Mouse (Mus musculus) CD8-positive naive resting alpha-beta T cell, adult 57 days (primary cell): ENCODE results near the gene Slc27a4. TPM values are rescaled to one million over a fixed set of nuclear protein-coding genes. Genes with fewer than 3 reads are reported as not detected.

ENCODE experiments used
- total RNA-seq: library from RNA; stranded (reverse); gene quantifications from one replicate; pipeline ENCODE4 v1.2.4, GENCODE M21; 2023

Gene Slc27a4
- total RNA-seq: 12.1 TPM

GRCm38 (mm10) chr2:29802075-29802826, at the start of gene Slc27a4:
Gene Slc27a4 (plus strand): TSS chr2:29802634.

GRCm38 (mm10) chr2:29787104-29787917, 15.1 kb upstream of the Slc27a4 start, which contains the start of gene Coq4:
Gene Coq4 (plus strand): TSS chr2:29787493.

GRCm38 (mm10) chr2:29787937-29788681, 14.3 kb upstream of the Slc27a4 start, which contains the start of gene Trub2:
Gene Trub2 (minus strand): TSS chr2:29788502.

GRCm38 (mm10) chr2:29820025-29820817, 17.8 kb downstream of the Slc27a4 start, which contains the start of gene Urm1:
Gene Urm1 (plus strand): TSS chr2:29820075.

Other genes starting within 250 kb of the Slc27a4 start
- 131 TPM for gene Rapgef1, start 182.9 kb upstream of the Slc27a4 start, total RNA-seq
- not detected for gene Gm13420, start 50.9 kb upstream of the Slc27a4 start, total RNA-seq
- gene Gm13547, start 43.3 kb upstream of the Slc27a4 start, total RNA-seq: not detected
- gene Coq4, start 15.1 kb upstream of the Slc27a4 start, total RNA-seq: 5.6 TPM
- 51.4 TPM for gene Trub2, start 14.1 kb upstream of the Slc27a4 start, total RNA-seq
- gene Urm1, start 17.4 kb downstream of the Slc27a4 start, total RNA-seq: 58.1 TPM
- 4.4 TPM for gene Cercam, start 66.5 kb downstream of the Slc27a4 start, total RNA-seq
- 82.5 TPM for gene Odf2, start 86.6 kb downstream of the Slc27a4 start, total RNA-seq
- 79.3 TPM for gene Gle1, start 132.8 kb downstream of the Slc27a4 start, total RNA-seq
- gene Sptan1, start 162.9 kb downstream of the Slc27a4 start, total RNA-seq: 284 TPM
- 2.9 TPM for gene Wdr34, start 246.2 kb downstream of the Slc27a4 start, total RNA-seq